7 mouse cellular contexts compared by ENCODE assay signal in the genomic region with DNA sequence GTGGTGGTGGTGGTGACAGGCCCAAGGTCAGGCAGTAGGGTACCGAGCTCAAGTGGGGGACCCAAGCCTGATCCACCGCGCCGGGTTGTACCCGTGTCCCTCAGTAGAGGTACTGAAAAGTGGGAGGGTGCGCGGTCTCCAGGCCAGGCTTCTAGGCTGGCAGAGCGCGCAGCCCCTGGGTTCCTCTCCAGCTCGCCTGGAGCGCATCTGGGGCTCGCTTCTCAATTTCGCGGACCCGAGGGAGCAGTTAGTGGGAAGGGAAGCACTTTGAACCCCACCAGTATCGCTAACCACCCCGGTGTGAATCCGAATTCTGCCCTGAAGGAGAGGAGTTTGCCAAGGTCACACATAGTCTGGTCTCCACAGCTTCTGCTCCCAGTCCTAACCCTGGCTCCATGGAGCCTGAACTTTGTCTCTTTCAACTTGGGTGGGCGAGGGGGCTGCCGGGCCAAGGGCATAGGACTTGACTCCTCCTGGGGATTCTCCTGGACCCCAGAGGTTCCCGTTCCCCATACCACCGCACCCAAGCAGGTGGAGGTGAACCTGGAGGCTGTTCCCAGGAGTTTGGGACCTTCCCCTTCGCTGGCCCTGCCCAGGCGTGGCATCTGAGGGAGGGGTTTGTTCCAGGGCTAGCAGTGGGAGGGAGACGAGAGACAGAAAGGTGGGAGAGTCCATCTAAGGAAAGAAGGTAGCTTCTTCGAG. TPM values are rescaled to one million over a fixed set of nuclear protein-coding genes. Genes with fewer than 3 reads are reported as not detected.
DNase-seq lines count a peak whose midpoint lies in the region; ATAC-seq and TF ChIP-seq lines count a peak whose summit lies in the region.

No protein-coding gene starts in this region.

- peak overlapping the region; percentile 94 for H3K4me2 ChIP-seq in embryonic facial prominence, embryonic 15.5 days (replicated peaks)
- peak overlapping the region; percentile 96 for H3K4me2 ChIP-seq in kidney, embryonic 15.5 days
- peak overlapping the region; percentile 95 for H3K4me2 ChIP-seq in neural tube, embryonic 12.5 days (replicated peaks)

- no peak for TF ChIP-seq POLR2A in thymus, adult 2 months (IDR thresholded peaks at IDR 0.05; ENCODE audit: control insufficient read depth, extremely low read depth, insufficient read depth, low read length, poor library complexity)

- WGBS in embryonic facial prominence, embryonic 15.5 days: 3% methylated on average over 26 of the region's 26 CpGs
- WGBS in kidney, embryonic 15.5 days: 3% methylated on average over 26 of the region's 26 CpGs
- 2% methylated on average over 26 of the region's 26 CpGs for WGBS in neural tube, embryonic 12.5 days
- 11% methylated on average over 26 of the region's 26 CpGs for WGBS in thymus, adult 2 months

- no peak for TF ChIP-seq CTCF in thymus, adult 2 months (IDR thresholded peaks at IDR 0.05; ENCODE audit: borderline replicate concordance, control insufficient read depth, extremely low read depth, insufficient read depth, low read length, poor library complexity)

- no peaks in the 10 kb centered on the region for H3K36me3 ChIP-seq in embryonic facial prominence, embryonic 15.5 days
- H3K36me3 ChIP-seq in kidney, embryonic 15.5 days: no peaks in the 10 kb centered on the region
- no peaks in the 10 kb centered on the region for H3K36me3 ChIP-seq in neural tube, embryonic 12.5 days
- no peaks in the 10 kb centered on the region for H3K36me3 ChIP-seq in thymus, adult 2 months (ENCODE audit: control insufficient read depth, insufficient read depth, low read length)

- peak; percentile 38 for DNase-seq in right cerebral cortex, postnatal 14 days
- no peak for DNase-seq in right cerebral cortex, postnatal 36 days (ENCODE audit: low spot score in 2 of 2)
- no peak for DNase-seq in thymus, adult 2 months
- no peak for DNase-seq in adrenal gland, postnatal 25 days

- H3K4me3 ChIP-seq in embryonic facial prominence, embryonic 15.5 days (replicated peaks): peak overlapping the region; percentile 61
- H3K4me3 ChIP-seq in kidney, embryonic 15.5 days (replicated peaks): peak overlapping the region; percentile 67
- peak overlapping the region; percentile 60 for H3K4me3 ChIP-seq in neural tube, embryonic 12.5 days
- no peak overlapping the region for H3K4me3 ChIP-seq in thymus, adult 2 months (ENCODE audit: control insufficient read depth, insufficient read depth, low read length)

- H3K27ac ChIP-seq in embryonic facial prominence, embryonic 15.5 days (replicated peaks): no peak overlapping the region
- H3K27ac ChIP-seq in kidney, embryonic 15.5 days: no peak overlapping the region
- H3K27ac ChIP-seq in neural tube, embryonic 12.5 days: no peak overlapping the region
- H3K27ac ChIP-seq in thymus, adult 2 months (ENCODE audit: control insufficient read depth, insufficient read depth, low read length): no peak overlapping the region

- ATAC-seq in embryonic facial prominence, embryonic 15.5 days (ENCODE audit: insufficient number of reproducible peaks, low FRiP score, low TSS enrichment, low read depth): no peak
- ATAC-seq in kidney, embryonic 15.5 days (replicated peaks; ENCODE audit: low FRiP score): 0 out of 2 replicates have a peak, but pooled peaks have one; percentile 30
- ATAC-seq in neural tube, embryonic 12.5 days (ENCODE audit: low FRiP score, low read depth): peak; percentile 14; the same call in 1 of the 2 replicates

- peaks cover 61% of the 10 kb centered on the region for H3K27me3 ChIP-seq in embryonic facial prominence, embryonic 15.5 days
- peaks cover 78% of the 10 kb centered on the region for H3K27me3 ChIP-seq in kidney, embryonic 15.5 days
- peaks cover 59% of the 10 kb centered on the region for H3K27me3 ChIP-seq in neural tube, embryonic 12.5 days (replicated peaks)
- H3K27me3 ChIP-seq in thymus, adult 2 months (ENCODE audit: control insufficient read depth, insufficient read depth, low read length): no peaks in the 10 kb centered on the region; the same call in 1 of the 2 replicates

- no peaks in the 10 kb centered on the region for H3K9me3 ChIP-seq in embryonic facial prominence, embryonic 15.5 days (replicated peaks)
- H3K9me3 ChIP-seq in kidney, embryonic 15.5 days (replicated peaks): no peaks in the 10 kb centered on the region
- no peaks in the 10 kb centered on the region for H3K9me3 ChIP-seq in neural tube, embryonic 12.5 days

- peaks cover 17% of the 10 kb centered on the region for H3K4me1 ChIP-seq in embryonic facial prominence, embryonic 15.5 days
- H3K4me1 ChIP-seq in kidney, embryonic 15.5 days: peaks cover 27% of the 10 kb centered on the region
- H3K4me1 ChIP-seq in neural tube, embryonic 12.5 days: peaks cover 25% of the 10 kb centered on the region
- no peaks in the 10 kb centered on the region for H3K4me1 ChIP-seq in thymus, adult 2 months (replicated peaks; ENCODE audit: control insufficient read depth, insufficient read depth, low read length)

- H3K9ac ChIP-seq in embryonic facial prominence, embryonic 15.5 days: no peak overlapping the region
- H3K9ac ChIP-seq in kidney, embryonic 15.5 days: no peak overlapping the region
- H3K9ac ChIP-seq in neural tube, embryonic 12.5 days: 0 out of 2 replicates have a peak overlapping the region, but pooled peaks have one; percentile 29

RNA-seq across cellular contexts. Expression of gene Adcy1, which starts 1.3 kb away (rescaled TPM):
- 1.1 and 1.3 TPM in 2 replicates for polyA plus RNA-seq in embryonic facial prominence, embryonic 15.5 days (2015; fragmentation: Nextera tagmentation; extraction: Ambion mirVana)
- 1.4 and 1.5 TPM in 2 replicates for polyA plus RNA-seq in kidney, embryonic 15.5 days (2015; fragmentation: Nextera tagmentation; extraction: Ambion mirVana)
- 2.6 TPM in 2 replicates for polyA plus RNA-seq in neural tube, embryonic 12.5 days (2016; fragmentation: Nextera tagmentation; extraction: Ambion mirVana)
- polyA plus RNA-seq in thymus, adult 2 months (2012; rRNA removed): 1.5 and 2.3 TPM in 2 replicates
- 3.0 and 4.2 TPM in 2 replicates for total RNA-seq in adrenal gland, postnatal 25 days (2021)
